Mouse (Mus musculus) megakaryocyte, embryonic 14.5 days (primary cell): ENCODE results near the gene Lmtk2.

ENCODE experiments used
- FLI1 ChIP-seq: IDR thresholded peaks from 2 replicates; pipeline ENCODE4 v1.6.1; 2012; ENCODE audit warnings: low read length, inconsistent platforms, mixed read lengths
- GATA1 ChIP-seq: IDR thresholded peaks from 3 replicates; pipeline ENCODE4 v1.6.1; 2012; ENCODE audit warnings: mixed read lengths, low read length, inconsistent platforms, borderline replicate concordance

DNA sequence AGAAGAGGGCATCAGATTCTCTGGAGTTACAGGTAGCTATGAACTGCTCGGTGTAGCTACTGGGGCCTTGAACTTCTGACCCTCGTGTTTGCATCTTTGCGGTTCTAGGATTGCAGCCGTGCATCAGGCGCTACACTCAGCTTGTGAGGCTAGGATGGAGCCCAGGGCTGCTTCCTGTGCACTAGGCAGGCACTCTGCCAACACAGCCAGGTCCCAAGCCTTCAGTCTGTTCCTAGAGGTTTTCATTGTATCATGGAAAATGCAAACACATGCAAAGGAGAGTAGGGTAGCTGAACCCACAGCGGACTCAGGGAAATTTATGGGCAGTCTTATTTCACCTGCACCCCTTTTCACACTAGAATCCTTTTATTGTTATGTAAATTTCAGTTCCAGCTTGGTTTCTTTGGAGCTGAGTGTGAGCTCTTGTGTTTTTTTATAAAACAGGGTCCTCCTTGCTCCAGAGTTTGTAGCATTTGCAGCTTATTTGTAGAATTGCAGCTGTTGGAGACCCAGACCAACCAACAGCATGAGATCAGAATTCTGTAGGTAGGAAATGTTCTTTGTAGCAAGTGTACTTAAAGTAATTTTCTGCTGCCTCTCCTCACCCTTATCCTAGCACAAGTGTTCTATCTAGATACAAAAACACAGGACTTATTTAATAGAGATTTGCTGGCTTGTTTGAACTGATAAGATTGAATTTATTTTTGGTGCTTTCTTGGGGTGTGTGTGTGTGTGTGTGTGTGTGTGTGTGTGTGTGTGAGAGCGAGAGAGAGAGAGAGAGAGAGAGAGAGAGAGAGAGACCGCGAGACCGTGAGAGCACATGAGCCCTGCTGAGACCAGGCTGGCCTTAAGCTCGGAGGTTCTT is 12.6 kb downstream of the Lmtk2 start:
- TF ChIP-seq GATA1: no peak
- no peak for TF ChIP-seq FLI1
